Mouse (Mus musculus): Measurements from ENCODE around the gene Trim33.

DNA sequence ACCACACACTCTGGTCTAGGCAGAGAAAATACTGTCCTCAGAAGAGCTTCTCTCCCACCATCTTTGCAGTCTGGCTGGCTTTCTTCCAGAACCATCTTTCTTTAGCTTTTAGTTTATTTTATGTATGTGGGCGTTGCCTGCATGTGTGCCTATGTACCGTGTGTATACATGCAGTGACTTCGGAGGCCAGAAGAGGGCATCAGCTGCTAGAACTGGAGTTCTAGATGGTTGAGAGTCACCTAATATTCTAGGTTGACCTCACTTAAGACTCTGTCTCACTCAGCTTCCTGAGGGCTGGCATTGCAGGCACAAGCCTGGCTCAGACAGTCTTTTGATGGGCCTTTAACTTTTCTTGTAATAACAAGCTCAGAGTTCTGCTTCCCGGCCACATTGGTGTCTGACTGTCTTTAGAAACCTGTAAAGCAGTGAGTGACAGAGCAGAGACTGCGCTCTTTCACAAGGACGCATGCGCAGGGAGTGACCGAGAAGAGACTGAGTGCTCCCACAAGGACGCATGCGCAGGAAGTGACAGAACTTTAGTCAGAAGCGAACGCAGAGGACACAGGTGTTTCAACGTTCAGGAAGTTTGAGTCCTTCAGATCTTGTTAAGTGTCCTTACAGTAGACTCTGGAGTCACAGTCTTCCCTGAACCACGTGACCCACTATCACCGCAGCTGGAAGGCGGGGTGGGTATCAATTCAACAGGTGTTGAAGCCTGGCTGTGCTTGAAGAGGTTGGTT is 107.4 kb downstream of the Trim33 start:
- TF ChIP-seq POLR2A (IDR thresholded peaks at IDR 0.05; ENCODE audit: borderline replicate concordance, insufficient read depth, low read length) (no peak), CTCF (IDR thresholded peaks at IDR 0.05; ENCODE audit: borderline replicate concordance, insufficient read depth, low read depth, low read length) (no peak)
